Mouse (Mus musculus) frontal cortex, postnatal 14 days (tissue): ENCODE results near the gene Slc27a1.
"Not testable (repeated sequence)": the region's sequence is repeated elsewhere in the genome, so short reads cannot be mapped to it uniquely, and the experiment has no call there.

Source experiments
- DNase-seq, 2 experiments: peaks; one replicate each; pipeline ENCODE4 v3.0.0; 2022; ENCODE audit warnings: low spot score in 2 of 2

The Slc27a1 gene

GRCm38 (mm10) chr8:71568387-71568937 is at the start of gene Slc27a1:
TSS of gene Slc27a1 (plus strand) at chr8:71568882.
- peak in 1 of 2 experiments; percentile 69 for DNase-seq

GRCm38 (mm10) chr8:71519037-71519825 is 49.5 kb upstream of the Slc27a1 start:
- not testable (repeated sequence) for DNase-seq

GRCm38 (mm10) chr8:71521634-71522033 is 47.0 kb upstream of the Slc27a1 start:
- peak; percentile 81 to 82 for DNase-seq

GRCm38 (mm10) chr8:71525226-71526050 is 43.2 kb upstream of the Slc27a1 start, which contains the start of gene Ccdc194:
TSS of gene Ccdc194 (minus strand) at chr8:71525711.
- DNase-seq = no peak

- no peak for DNase-seq
These were observed 42.4 kb upstream of the Slc27a1 start for GRCm38 (mm10) chr8:71526272-71526671.

- no peak for DNase-seq
These were observed 41.4 kb upstream of the Slc27a1 start for GRCm38 (mm10) chr8:71527162-71527870.

GRCm38 (mm10) chr8:71528362-71529073 is 40.2 kb upstream of the Slc27a1 start:
- DNase-seq = no peak

GRCm38 (mm10) chr8:71530735-71531467 is 37.8 kb upstream of the Slc27a1 start:
- DNase-seq = not testable (repeated sequence)

- no peak for DNase-seq
These were observed 34.3 kb upstream of the Slc27a1 start for GRCm38 (mm10) chr8:71534263-71534810.

- DNase-seq = no peak
These were observed 33.0 kb upstream of the Slc27a1 start for GRCm38 (mm10) chr8:71535663-71536062.

GRCm38 (mm10) chr8:71537028-71537867 is 31.4 kb upstream of the Slc27a1 start, which contains the start of gene Bst2:
TSS of gene Bst2 (minus strand) at chr8:71537456.
- DNase-seq = peak in 1 of 2 experiments; percentile 37

- peak; percentile 95 to 97 for DNase-seq
These were observed 25.9 kb upstream of the Slc27a1 start, which contains the start of gene Mvb12a for GRCm38 (mm10) chr8:71542632-71543343. TSS of gene Mvb12a (plus strand) at chr8:71542922.

GRCm38 (mm10) chr8:71543755-71544154 is 24.9 kb upstream of the Slc27a1 start:
- DNase-seq = no peak

- DNase-seq = no peak
These were observed 23.6 kb upstream of the Slc27a1 start for GRCm38 (mm10) chr8:71545053-71545452.

GRCm38 (mm10) chr8:71547590-71547989 is 21.1 kb upstream of the Slc27a1 start:
- no peak for DNase-seq

GRCm38 (mm10) chr8:71550754-71551153 is 17.9 kb upstream of the Slc27a1 start:
- no peak for DNase-seq

GRCm38 (mm10) chr8:71552770-71553169 is 15.9 kb upstream of the Slc27a1 start:
- no peak for DNase-seq

GRCm38 (mm10) chr8:71554001-71554400 is 14.7 kb upstream of the Slc27a1 start:
- DNase-seq = no peak
